Mouse (Mus musculus): ENCODE measurements at regions not wholly inside any gene's neighbourhood (a gene's known extent, or its start where the extent isn't known, plus 50 kb on each side); places are given as distances from the start of the nearest gene placed in this dataset. TPM values are rescaled to one million over a fixed set of nuclear protein-coding genes. Genes with fewer than 3 reads are reported as not detected.

- Histone ChIP-seq H3K4me1 (ENCODE audit: control insufficient read depth, insufficient read depth, low read length) (no peaks in the 10 kb centered on the region), H3K9ac (ENCODE audit: low read length) (no peak overlapping the region), H3K4me2 (ENCODE audit: low read depth, severe bottlenecking) (no peak overlapping the region), H3K27me3 (ENCODE audit: control insufficient read depth, insufficient read depth, low read length) (no peaks in the 10 kb centered on the region), H3K9me3 (ENCODE audit: control insufficient read depth, low read length) (no peaks in the 10 kb centered on the region), H3K27ac (replicated peaks; ENCODE audit: low read depth, low read length) (no peak overlapping the region), H3K36me3 (ENCODE audit: control insufficient read depth, insufficient read depth, low read length) (no peaks in the 10 kb centered on the region), H3K4me3 (ENCODE audit: low read depth, low read length) (no peak overlapping the region)
- ATAC-seq (ENCODE audit: insufficient number of reproducible peaks, low FRiP score, low TSS enrichment, low read depth) (no peak), DNase-seq (ENCODE audit: low spot score) (no peak)
- 63% methylated on average over 7 of the region's 7 CpGs for WGBS
Measured at GRCm38 (mm10) chr10:46373715-46374475, 796.3 kb downstream of the Hace1 start.

- ATAC-seq (ENCODE audit: insufficient number of reproducible peaks, low FRiP score, low TSS enrichment, low read depth) (no peak), DNase-seq (ENCODE audit: low spot score) (no peak)
- H3K4me3 ChIP-seq (ENCODE audit: low read depth, low read length), result no peak overlapping the region
- no peak overlapping the region for H3K27ac ChIP-seq (replicated peaks; ENCODE audit: low read depth, low read length)
- no peaks in the 10 kb centered on the region for H3K27me3 ChIP-seq (ENCODE audit: control insufficient read depth, insufficient read depth, low read length)
- H3K9me3 ChIP-seq (ENCODE audit: control insufficient read depth, low read length), result no peaks in the 10 kb centered on the region
- H3K36me3 ChIP-seq (ENCODE audit: control insufficient read depth, insufficient read depth, low read length), result no peaks in the 10 kb centered on the region
- no peak overlapping the region for H3K4me2 ChIP-seq (ENCODE audit: low read depth, severe bottlenecking)
- H3K4me1 ChIP-seq (ENCODE audit: control insufficient read depth, insufficient read depth, low read length), result no peaks in the 10 kb centered on the region
- 89% methylated on average over 3 of the region's 3 CpGs for WGBS
- H3K9ac ChIP-seq (ENCODE audit: low read length), result no peak overlapping the region
Measured at GRCm38 (mm10) chr10:46374646-46375045, 797.0 kb downstream of the Hace1 start.

GRCm38 (mm10) chr10:46397089-46397488 lies 819.5 kb downstream of the Hace1 start:
- no peak overlapping the region for H3K27ac ChIP-seq (replicated peaks; ENCODE audit: low read depth, low read length)
- H3K4me3 ChIP-seq (ENCODE audit: low read depth, low read length), result no peak overlapping the region
- H3K9ac ChIP-seq (ENCODE audit: low read length), result no peak overlapping the region
- 85% methylated on average over 4 of the region's 4 CpGs for WGBS
- no peaks in the 10 kb centered on the region for H3K27me3 ChIP-seq (ENCODE audit: control insufficient read depth, insufficient read depth, low read length)
- no peak for ATAC-seq (ENCODE audit: insufficient number of reproducible peaks, low FRiP score, low TSS enrichment, low read depth)
- no peak overlapping the region for H3K4me2 ChIP-seq (ENCODE audit: low read depth, severe bottlenecking)
- no peaks in the 10 kb centered on the region for H3K36me3 ChIP-seq (ENCODE audit: control insufficient read depth, insufficient read depth, low read length)
- no peaks in the 10 kb centered on the region for H3K9me3 ChIP-seq (ENCODE audit: control insufficient read depth, low read length)
- H3K4me1 ChIP-seq (ENCODE audit: control insufficient read depth, insufficient read depth, low read length), result no peaks in the 10 kb centered on the region
- no peak for DNase-seq (ENCODE audit: low spot score)

- H3K4me3 ChIP-seq (ENCODE audit: low read depth, low read length), result no peak overlapping the region
- H3K27ac ChIP-seq (replicated peaks; ENCODE audit: low read depth, low read length), result no peak overlapping the region
- H3K36me3 ChIP-seq (ENCODE audit: control insufficient read depth, insufficient read depth, low read length), result no peaks in the 10 kb centered on the region
- H3K9ac ChIP-seq (ENCODE audit: low read length), result no peak overlapping the region
- no peaks in the 10 kb centered on the region for H3K4me1 ChIP-seq (ENCODE audit: control insufficient read depth, insufficient read depth, low read length)
- no peaks in the 10 kb centered on the region for H3K27me3 ChIP-seq (ENCODE audit: control insufficient read depth, insufficient read depth, low read length)
- DNase-seq (ENCODE audit: low spot score) (no peak), ATAC-seq (ENCODE audit: insufficient number of reproducible peaks, low FRiP score, low TSS enrichment, low read depth) (no peak)
- no peak overlapping the region for H3K4me2 ChIP-seq (ENCODE audit: low read depth, severe bottlenecking)
- 88% methylated on average over 2 of the region's 2 CpGs for WGBS
- no peaks in the 10 kb centered on the region for H3K9me3 ChIP-seq (ENCODE audit: control insufficient read depth, low read length)
Measured at GRCm38 (mm10) chr10:46403883-46404282, 826.3 kb downstream of the Hace1 start.

Small RNA genes lying in the stretch of these regions (microRNA-seq; reads per million reads assigned to microRNA genes)
- gene Gm27410, result not detected
